Mouse (Mus musculus) cerebellum, adult 11 months (tissue): Measurements from ENCODE around the gene D130043K22Rik.
"Not testable (repeated sequence)": the region's sequence is repeated elsewhere in the genome, so short reads cannot be mapped to it uniquely, and the experiment has no call there.

Experiments
- DNase-seq: peaks from one replicate; pipeline ENCODE4 v3.0.0; 2022

Gene D130043K22Rik

GRCm38 (mm10) chr13:24832131-24832810, 12.7 kb upstream of the D130043K22Rik start:
- no peak for DNase-seq

- no peak for DNase-seq
These were observed 12.2 kb upstream of the D130043K22Rik start for GRCm38 (mm10) chr13:24832811-24833155.

GRCm38 (mm10) chr13:24837765-24838164, 7.2 kb upstream of the D130043K22Rik start:
- DNase-seq, result not testable (repeated sequence)

GRCm38 (mm10) chr13:24839831-24840230, 5.1 kb upstream of the D130043K22Rik start:
- DNase-seq, result no peak

GRCm38 (mm10) chr13:24841702-24842101, 3.2 kb upstream of the D130043K22Rik start:
- no peak for DNase-seq

- no peak for DNase-seq
These were observed 4.4 kb downstream of the D130043K22Rik start for GRCm38 (mm10) chr13:24849318-24849717.

GRCm38 (mm10) chr13:24851989-24852388, 7.1 kb downstream of the D130043K22Rik start:
- no peak for DNase-seq

GRCm38 (mm10) chr13:24852570-24852969, 7.6 kb downstream of the D130043K22Rik start:
- no peak for DNase-seq

- DNase-seq, result no peak
These were observed 14.2 kb downstream of the D130043K22Rik start for GRCm38 (mm10) chr13:24859115-24859514.

- DNase-seq, result no peak
These were observed 16.1 kb downstream of the D130043K22Rik start for GRCm38 (mm10) chr13:24861084-24861483.

- DNase-seq, result no peak
These were observed 17.1 kb downstream of the D130043K22Rik start for GRCm38 (mm10) chr13:24862021-24862420.

- DNase-seq, result peak; percentile 46
These were observed 17.6 kb downstream of the D130043K22Rik start for GRCm38 (mm10) chr13:24862520-24862919.

- no peak for DNase-seq
These were observed 21.8 kb downstream of the D130043K22Rik start for GRCm38 (mm10) chr13:24866430-24867402.

GRCm38 (mm10) chr13:24867789-24868188, 22.9 kb downstream of the D130043K22Rik start:
- DNase-seq, result no peak

GRCm38 (mm10) chr13:24868233-24868632, 23.3 kb downstream of the D130043K22Rik start:
- DNase-seq, result no peak

- DNase-seq, result no peak
These were observed 34.6 kb downstream of the D130043K22Rik start for GRCm38 (mm10) chr13:24879359-24880040.

GRCm38 (mm10) chr13:24880208-24880607, 35.3 kb downstream of the D130043K22Rik start:
- DNase-seq, result no peak

- no peak for DNase-seq
These were observed 35.8 kb downstream of the D130043K22Rik start for GRCm38 (mm10) chr13:24880704-24881103.

GRCm38 (mm10) chr13:24882411-24882810, 37.5 kb downstream of the D130043K22Rik start:
- no peak for DNase-seq

GRCm38 (mm10) chr13:24889554-24889953, 44.6 kb downstream of the D130043K22Rik start:
- no peak for DNase-seq

GRCm38 (mm10) chr13:24892516-24892915, 47.6 kb downstream of the D130043K22Rik start:
- no peak for DNase-seq

GRCm38 (mm10) chr13:24893880-24894279, 48.9 kb downstream of the D130043K22Rik start:
- DNase-seq, result no peak

GRCm38 (mm10) chr13:24901916-24902315, 57.0 kb downstream of the D130043K22Rik start:
- no peak for DNase-seq
